Mouse (Mus musculus) spleen, adult 2 months (tissue): ENCODE measurements at regions not wholly inside any gene's neighbourhood (a gene's known extent, or its start where the extent isn't known, plus 50 kb on each side); places are given as distances from the start of the nearest gene placed in this dataset.

Experiments used
- CTCF ChIP-seq: fragments of 200-500 bp; IDR thresholded peaks from 2 replicates; pipeline ENCODE4 v1.5.1; 2011; ENCODE audit warnings: mild to moderate bottlenecking, inconsistent platforms; ENCODE audit not compliant: insufficient read depth, insufficient read length, insufficient replicate concordance; ENCODE audit errors: extremely low read depth
- POLR2A ChIP-seq: fragments of 200-500 bp; IDR thresholded peaks from 2 replicates; pipeline ENCODE4 v1.6.1; 2011; ENCODE audit warnings: low read depth, low read length, inconsistent platforms

- TF ChIP-seq CTCF (no peak), POLR2A (no peak)
Observed at GRCm38 (mm10) chr4:31744431-31744830, 219.5 kb upstream of the Map3k7 start.
